Mouse (Mus musculus) C2C12 (cell line): ENCODE results near the gene Fat4.

ENCODE experiments used
- CEBPB ChIP-seq: IDR thresholded peaks from one replicate; pipeline ENCODE4 v1.6.1; 2011; ENCODE audit warnings: low read depth, mild to moderate bottlenecking, control low read depth, moderate library complexity
- CTCF ChIP-seq: IDR thresholded peaks from one replicate; pipeline ENCODE4 v1.5.1; 2011; ENCODE audit not compliant: control insufficient read depth, insufficient read depth, insufficient read length
- FOSL1 ChIP-seq: IDR thresholded peaks from one replicate; pipeline ENCODE4 v1.8.0; 2011; ENCODE audit warnings: mild to moderate bottlenecking, low read length; ENCODE audit not compliant: poor library complexity, insufficient read depth, severe bottlenecking
- MAX ChIP-seq: IDR thresholded peaks from one replicate; pipeline ENCODE4 v1.6.1; 2011; ENCODE audit warnings: mild to moderate bottlenecking, control low read depth
- MYOD1 ChIP-seq: IDR thresholded peaks from one replicate; pipeline ENCODE4 v1.6.1; 2011; ENCODE audit warnings: low read depth; ENCODE audit not compliant: control insufficient read depth, insufficient read length
- MYOG ChIP-seq: IDR thresholded peaks from one replicate; pipeline ENCODE4 v1.6.1; 2011; ENCODE audit not compliant: control insufficient read depth, insufficient read length; ENCODE audit errors: extremely low read depth
- USF1 ChIP-seq: IDR thresholded peaks from one replicate; pipeline ENCODE4 v1.6.1; 2011; ENCODE audit warnings: low read depth, mild to moderate bottlenecking, control low read depth, moderate library complexity

- TF ChIP-seq CTCF (no peak), USF1 (no peak), MAX (no peak), MYOD1 (no peak), CEBPB (no peak), FOSL1 (no peak), MYOG (no peak)
Observed at GRCm38 (mm10) chr3:38986379-38986778, 99.6 kb downstream of the Fat4 start.
